Mouse (Mus musculus): ENCODE data around the gene Slc6a11. TPM values are rescaled to one million over a fixed set of nuclear protein-coding genes. Genes with fewer than 3 reads are reported as not detected.

Gene Slc6a11
- polyA plus RNA-seq, 1 experiment = not detected

DNA sequence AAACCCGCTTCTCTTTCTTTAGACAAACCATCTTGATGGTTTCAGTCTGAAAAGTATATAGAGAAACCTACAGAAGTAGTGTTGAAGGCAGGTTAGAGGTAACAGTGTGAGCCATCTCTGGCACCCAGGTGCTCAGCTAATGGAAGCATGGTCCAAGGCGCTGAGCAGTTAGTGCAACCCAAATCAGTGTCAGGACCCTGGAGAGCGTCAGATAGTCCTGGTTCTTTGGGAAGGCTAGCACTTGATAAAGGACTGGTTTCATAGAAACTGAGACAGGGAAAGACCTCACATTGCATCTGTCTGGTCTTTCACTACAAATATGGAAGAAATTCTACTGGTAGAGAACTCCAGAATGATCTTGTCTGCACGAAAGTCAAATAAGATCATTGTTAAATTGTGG lies 56.1 kb downstream of the Slc6a11 start:
- H3K4me3 ChIP-seq (replicated peaks; ENCODE audit: control insufficient read depth, low read depth, low read length) = no peak overlapping the region
- no peaks in the 10 kb centered on the region for H3K4me1 ChIP-seq (ENCODE audit: control insufficient read depth, insufficient read depth, low read length)
- TF ChIP-seq POLR2A (IDR thresholded peaks at IDR 0.05; ENCODE audit: borderline replicate concordance, control insufficient read depth, low read depth, low read length) = no peak
- TF ChIP-seq CTCF (IDR thresholded peaks at IDR 0.05; ENCODE audit: control insufficient read depth, insufficient read depth, low read length) = no peak
- WGBS = 48% methylated on average over 4 of the region's 4 CpGs
- no peak overlapping the region for H3K27ac ChIP-seq (ENCODE audit: control insufficient read depth, insufficient read depth, low read depth, low read length, poor library complexity)

DNA sequence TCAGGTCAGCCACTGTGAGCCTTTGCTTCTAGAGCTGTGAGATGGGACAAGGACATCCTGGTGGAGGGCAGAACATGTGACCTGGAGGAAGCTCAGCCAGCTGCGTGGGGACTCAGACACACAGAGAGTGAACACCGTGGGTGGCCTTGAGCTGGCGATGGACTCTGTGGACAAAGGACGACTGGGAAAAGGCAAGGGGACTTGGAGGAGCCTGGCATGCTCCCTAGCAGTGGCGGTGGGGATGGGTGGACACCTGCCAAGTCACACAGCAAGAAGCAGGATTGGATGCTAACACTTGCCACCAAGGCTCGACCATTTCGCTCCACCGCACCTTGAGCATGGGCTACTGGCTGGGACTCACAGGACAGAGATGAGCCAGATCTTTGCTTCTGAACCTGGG lies 57.8 kb downstream of the Slc6a11 start:
- no peak overlapping the region for H3K27ac ChIP-seq (ENCODE audit: control insufficient read depth, insufficient read depth, low read depth, low read length, poor library complexity)
- TF ChIP-seq CTCF (IDR thresholded peaks at IDR 0.05; ENCODE audit: control insufficient read depth, insufficient read depth, low read length) (no peak), POLR2A (IDR thresholded peaks at IDR 0.05; ENCODE audit: borderline replicate concordance, control insufficient read depth, low read depth, low read length) (no peak)
- H3K4me1 ChIP-seq (ENCODE audit: control insufficient read depth, insufficient read depth, low read length) = no peaks in the 10 kb centered on the region
- 82% methylated on average over 8 of the region's 8 CpGs for whole genome bisulfite sequencing
- no peak overlapping the region for H3K4me3 ChIP-seq (replicated peaks; ENCODE audit: control insufficient read depth, low read depth, low read length)

DNA sequence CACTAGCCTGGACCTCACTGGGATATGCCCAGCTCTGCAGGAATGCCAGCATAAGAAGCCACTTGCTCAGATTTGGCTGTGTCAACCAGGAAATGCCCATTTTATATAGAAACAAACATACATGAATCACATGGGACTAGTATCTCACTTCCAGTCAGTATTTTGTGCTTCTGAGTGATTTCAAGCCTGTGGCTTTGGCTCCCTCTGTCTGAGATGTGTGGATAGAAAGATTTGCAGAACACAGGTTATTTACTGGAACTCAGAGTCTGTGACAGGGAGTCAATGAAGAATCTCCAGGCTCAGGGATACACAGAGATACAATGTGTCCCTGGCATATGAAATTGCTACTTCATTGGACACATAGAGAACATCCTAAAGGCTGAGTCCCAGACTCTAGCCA lies 65.0 kb downstream of the Slc6a11 start:
- no peak for TF ChIP-seq CTCF (IDR thresholded peaks at IDR 0.05; ENCODE audit: control insufficient read depth, insufficient read depth, low read length)
- no peak for TF ChIP-seq POLR2A (IDR thresholded peaks at IDR 0.05; ENCODE audit: borderline replicate concordance, control insufficient read depth, low read depth, low read length)
- no peak overlapping the region for H3K27ac ChIP-seq (ENCODE audit: control insufficient read depth, insufficient read depth, low read depth, low read length, poor library complexity)
- H3K4me1 ChIP-seq (ENCODE audit: control insufficient read depth, insufficient read depth, low read length) = no peaks in the 10 kb centered on the region
- H3K4me3 ChIP-seq (replicated peaks; ENCODE audit: control insufficient read depth, low read depth, low read length) = no peak overlapping the region

DNA sequence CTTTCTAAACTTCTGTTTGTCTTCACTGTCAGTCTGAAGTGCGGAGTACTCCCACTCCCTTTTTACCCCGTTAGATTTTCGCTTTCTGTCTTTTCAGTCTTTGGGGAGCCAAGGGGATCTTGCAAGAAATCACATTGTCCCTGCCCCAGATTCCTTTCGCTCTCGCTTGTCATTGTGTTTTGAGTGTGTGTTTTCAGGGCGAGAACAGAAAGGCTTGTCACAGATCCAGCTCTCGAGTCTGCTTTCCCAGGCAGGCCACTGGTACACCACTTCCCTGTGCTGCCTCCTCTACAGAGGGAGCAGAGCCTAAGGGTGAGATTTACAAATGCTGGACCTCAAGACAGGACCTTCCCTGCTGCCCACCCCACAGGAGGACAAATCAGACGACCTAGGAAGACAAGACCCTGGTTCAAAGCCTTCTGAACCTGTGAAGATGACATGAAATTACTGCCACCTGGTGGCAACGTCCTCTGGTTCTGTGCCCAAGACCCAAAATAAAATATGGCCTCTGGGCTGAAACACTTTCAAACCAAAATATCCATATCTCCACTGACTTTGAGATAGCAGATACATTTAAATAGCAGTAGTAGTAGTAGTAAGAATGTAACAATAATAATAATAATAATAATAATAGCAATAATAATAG lies 68.3 kb downstream of the Slc6a11 start:
- 54% methylated on average over 9 of the region's 9 CpGs for WGBS
- Histone ChIP-seq H3K4me3 (replicated peaks; ENCODE audit: control insufficient read depth, low read depth, low read length) (no peak overlapping the region), H3K27ac (ENCODE audit: control insufficient read depth, insufficient read depth, low read depth, low read length, poor library complexity) (no peak overlapping the region), H3K4me1 (ENCODE audit: control insufficient read depth, insufficient read depth, low read length) (no peaks in the 10 kb centered on the region)
- TF ChIP-seq CTCF (IDR thresholded peaks at IDR 0.05; ENCODE audit: control insufficient read depth, insufficient read depth, low read length) (no peak), POLR2A (IDR thresholded peaks at IDR 0.05; ENCODE audit: borderline replicate concordance, control insufficient read depth, low read depth, low read length) (no peak)

- H3K4me3 ChIP-seq (replicated peaks; ENCODE audit: control insufficient read depth, low read depth, low read length) = no peak overlapping the region
- TF ChIP-seq POLR2A (IDR thresholded peaks at IDR 0.05; ENCODE audit: borderline replicate concordance, control insufficient read depth, low read depth, low read length) (no peak), CTCF (IDR thresholded peaks at IDR 0.05; ENCODE audit: control insufficient read depth, insufficient read depth, low read length) (no peak)
- H3K27ac ChIP-seq (ENCODE audit: control insufficient read depth, insufficient read depth, low read depth, low read length, poor library complexity) = no peak overlapping the region
- WGBS = 67% methylated on average over 3 of the region's 3 CpGs
- no peaks in the 10 kb centered on the region for H3K4me1 ChIP-seq (ENCODE audit: control insufficient read depth, insufficient read depth, low read length)
Measured at GRCm38 (mm10) chr6:114204557-114204956, 73.5 kb downstream of the Slc6a11 start.

- no peaks in the 10 kb centered on the region for H3K4me1 ChIP-seq (ENCODE audit: control insufficient read depth, insufficient read depth, low read length)
- 88% methylated on average over 2 of the region's 2 CpGs for WGBS
- no peak overlapping the region for H3K4me3 ChIP-seq (replicated peaks; ENCODE audit: control insufficient read depth, low read depth, low read length)
- H3K27ac ChIP-seq (ENCODE audit: control insufficient read depth, insufficient read depth, low read depth, low read length, poor library complexity) = no peak overlapping the region
- TF ChIP-seq CTCF (IDR thresholded peaks at IDR 0.05; ENCODE audit: control insufficient read depth, insufficient read depth, low read length) = no peak
- no peak for TF ChIP-seq POLR2A (IDR thresholded peaks at IDR 0.05; ENCODE audit: borderline replicate concordance, control insufficient read depth, low read depth, low read length)
Measured at GRCm38 (mm10) chr6:114208296-114208695, 77.3 kb downstream of the Slc6a11 start.

GRCm38 (mm10) chr6:114214393-114214792 lies 83.4 kb downstream of the Slc6a11 start:
- H3K4me3 ChIP-seq (replicated peaks; ENCODE audit: control insufficient read depth, low read depth, low read length) = no peak overlapping the region
- TF ChIP-seq CTCF (IDR thresholded peaks at IDR 0.05; ENCODE audit: control insufficient read depth, insufficient read depth, low read length) = no peak
- TF ChIP-seq POLR2A (IDR thresholded peaks at IDR 0.05; ENCODE audit: borderline replicate concordance, control insufficient read depth, low read depth, low read length) = no peak
- 66% methylated on average over 4 of the region's 4 CpGs for WGBS

DNA sequence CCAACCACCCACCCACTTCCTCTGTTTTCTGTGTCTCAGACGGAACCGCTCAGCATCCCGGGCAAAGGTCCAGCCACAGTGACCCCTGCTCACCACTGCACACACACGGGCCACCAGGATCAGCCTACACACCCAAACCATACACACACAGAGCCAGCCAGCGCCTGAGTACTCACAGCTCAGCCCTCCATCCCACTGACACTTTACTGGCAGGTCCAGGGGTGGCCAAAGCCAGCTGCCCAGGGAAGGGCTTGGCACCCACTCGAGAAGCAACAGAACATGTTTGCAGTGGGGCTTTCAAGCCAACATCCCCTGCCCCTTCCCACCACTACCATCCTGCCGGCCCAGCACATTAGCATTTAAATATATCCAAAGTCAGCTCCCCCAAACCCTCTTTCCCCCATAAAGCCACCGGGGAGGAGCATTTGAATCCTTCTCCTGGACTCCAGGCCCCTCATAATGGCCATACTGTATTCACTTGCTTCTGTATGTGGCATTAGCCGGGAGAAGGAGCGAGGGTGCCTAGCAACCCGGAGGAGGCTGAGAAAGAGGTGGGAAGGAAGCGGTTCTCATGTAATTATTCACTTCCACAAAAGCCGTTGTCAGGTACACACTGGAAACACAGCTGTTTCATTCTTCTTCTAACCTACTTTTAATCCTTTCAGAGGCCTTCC lies 85.8 kb downstream of the Slc6a11 start:
- TF ChIP-seq CTCF (IDR thresholded peaks at IDR 0.05; ENCODE audit: control insufficient read depth, insufficient read depth, low read length) (no peak), POLR2A (IDR thresholded peaks at IDR 0.05; ENCODE audit: borderline replicate concordance, control insufficient read depth, low read depth, low read length) (no peak)
- Histone ChIP-seq H3K4me3 (replicated peaks; ENCODE audit: control insufficient read depth, low read depth, low read length) (no peak overlapping the region), H3K4me1 (ENCODE audit: control insufficient read depth, insufficient read depth, low read length) (no peaks in the 10 kb centered on the region), H3K27ac (ENCODE audit: control insufficient read depth, insufficient read depth, low read depth, low read length, poor library complexity) (no peak overlapping the region)
- WGBS = 53% methylated on average over 13 of the region's 13 CpGs

More at GRCm38 (mm10) chr6:114214393-114214792, 83.4 kb downstream of the Slc6a11 start:
- Histone ChIP-seq H3K4me1 (ENCODE audit: control insufficient read depth, insufficient read depth, low read length) (no peaks in the 10 kb centered on the region), H3K27ac (ENCODE audit: control insufficient read depth, insufficient read depth, low read depth, low read length, poor library complexity) (no peak overlapping the region)
